Mouse (Mus musculus) C2C12 (cell line): ENCODE measurements around the gene Sgo1. TPM values are rescaled to one million over a fixed set of nuclear protein-coding genes. Genes with fewer than 3 reads are reported as not detected.
"Not testable (repeated sequence)": the region's sequence is repeated elsewhere in the genome, so short reads cannot be mapped to it uniquely, and the experiment has no call there.

Experiments used
- H3K27me3 ChIP-seq: one replicate; pipeline ENCODE4 v1.6.1; 2011; ENCODE audit not compliant: control insufficient read depth, insufficient read depth, insufficient read length
- H3K36me3 ChIP-seq: one replicate; pipeline ENCODE4 v1.6.1; 2011; ENCODE audit not compliant: control insufficient read depth, insufficient read depth
- H3K4me3 ChIP-seq: one replicate; pipeline ENCODE4 v1.5.1; 2011; ENCODE audit warnings: mild to moderate bottlenecking, control low read depth; ENCODE audit not compliant: poor library complexity, insufficient read depth, severe bottlenecking
- H3K79me2 ChIP-seq: one replicate; pipeline ENCODE4 v1.6.1; 2011; ENCODE audit not compliant: control insufficient read depth, insufficient read depth
- H3K79me3 ChIP-seq: one replicate; pipeline ENCODE4 v1.6.1; 2011; ENCODE audit warnings: low read depth, control low read depth
- H3ac ChIP-seq: one replicate; pipeline ENCODE3; 2011; ENCODE audit warnings: low read depth; ENCODE audit not compliant: control insufficient read depth, insufficient read length
- CEBPB ChIP-seq: IDR thresholded peaks from one replicate; pipeline ENCODE4 v1.6.1; 2011; ENCODE audit warnings: low read depth, mild to moderate bottlenecking, control low read depth, moderate library complexity
- CTCF ChIP-seq: IDR thresholded peaks from one replicate; pipeline ENCODE4 v1.5.1; 2011; ENCODE audit not compliant: control insufficient read depth, insufficient read depth, insufficient read length
- FOSL1 ChIP-seq: IDR thresholded peaks from one replicate; pipeline ENCODE4 v1.8.0; 2011; ENCODE audit warnings: mild to moderate bottlenecking, low read length; ENCODE audit not compliant: poor library complexity, insufficient read depth, severe bottlenecking
- MAX ChIP-seq: IDR thresholded peaks from one replicate; pipeline ENCODE4 v1.6.1; 2011; ENCODE audit warnings: mild to moderate bottlenecking, control low read depth
- MYOD1 ChIP-seq: IDR thresholded peaks from one replicate; pipeline ENCODE4 v1.6.1; 2011; ENCODE audit warnings: low read depth; ENCODE audit not compliant: control insufficient read depth, insufficient read length
- MYOG ChIP-seq: IDR thresholded peaks from one replicate; pipeline ENCODE4 v1.6.1; 2011; ENCODE audit not compliant: control insufficient read depth, insufficient read length; ENCODE audit errors: extremely low read depth
- USF1 ChIP-seq: IDR thresholded peaks from one replicate; pipeline ENCODE4 v1.6.1; 2011; ENCODE audit warnings: low read depth, mild to moderate bottlenecking, control low read depth, moderate library complexity
- polyA plus RNA-seq: library from polyadenylated mRNA; unstranded; fragments of >200 nt; fragmentation: generic; extraction: Trizol; gene quantifications from one replicate; pipeline ENCODE4 v1.2.1, GENCODE M21; 2012; ENCODE audit warnings: missing spikeins

Sgo1 gene
- polyA plus RNA-seq, 1 experiment: 7.1 TPM

GRCm38 (mm10) chr17:53664267-53664666 is 24.9 kb downstream of the Sgo1 start:
- H3K4me3 ChIP-seq: no peak overlapping the region
- no peak for TF ChIP-seq MYOG
- no peak for TF ChIP-seq CEBPB
- TF ChIP-seq USF1: no peak
- TF ChIP-seq MYOD1: no peak
- no peak for TF ChIP-seq MAX
- TF ChIP-seq FOSL1: no peak
- no peak for TF ChIP-seq CTCF
- H3K79me3 ChIP-seq: no peaks in the 10 kb centered on the region
- no peaks in the 10 kb centered on the region for H3K79me2 ChIP-seq
- H3K36me3 ChIP-seq: peaks cover 12% of the 10 kb centered on the region
- no peaks in the 10 kb centered on the region for H3K27me3 ChIP-seq
- H3ac ChIP-seq: no peak overlapping the region

- H3ac ChIP-seq: no peak overlapping the region
- H3K36me3 ChIP-seq: no peaks in the 10 kb centered on the region
- no peak overlapping the region for H3K4me3 ChIP-seq
- H3K79me2 ChIP-seq: no peaks in the 10 kb centered on the region
- no peaks in the 10 kb centered on the region for H3K79me3 ChIP-seq
- H3K27me3 ChIP-seq: no peaks in the 10 kb centered on the region
- TF ChIP-seq MYOG: no peak
- TF ChIP-seq MAX: no peak
- no peak for TF ChIP-seq CEBPB
- TF ChIP-seq FOSL1: no peak
- TF ChIP-seq MYOD1: no peak
- no peak for TF ChIP-seq USF1
- no peak for TF ChIP-seq CTCF
Measured at GRCm38 (mm10) chr17:53661056-53661840, 27.9 kb downstream of the Sgo1 start.

- Histone ChIP-seq H3K4me3 (no peak overlapping the region), H3K27me3 (no peaks in the 10 kb centered on the region), H3ac (no peak overlapping the region), H3K79me3 (no peaks in the 10 kb centered on the region), H3K36me3 (no peaks in the 10 kb centered on the region), H3K79me2 (no peaks in the 10 kb centered on the region)
- TF ChIP-seq FOSL1: no peak
Measured at GRCm38 (mm10) chr17:53659738-53660137, 29.4 kb downstream of the Sgo1 start.

- H3K79me2 ChIP-seq: no peaks in the 10 kb centered on the region
- no peaks in the 10 kb centered on the region for H3K79me3 ChIP-seq
- H3ac ChIP-seq: no peak overlapping the region
- no peak for TF ChIP-seq MYOG
- no peak for TF ChIP-seq FOSL1
- TF ChIP-seq MYOD1: no peak
- no peak for TF ChIP-seq MAX
- TF ChIP-seq USF1: no peak
- no peak for TF ChIP-seq CTCF
- TF ChIP-seq CEBPB: no peak
- H3K27me3 ChIP-seq: no peaks in the 10 kb centered on the region
- H3K36me3 ChIP-seq: peaks cover under 1% of the 10 kb centered on the region
- no peak overlapping the region for H3K4me3 ChIP-seq
Measured at GRCm38 (mm10) chr17:53659230-53659629, 29.9 kb downstream of the Sgo1 start.

- Histone ChIP-seq H3K27me3 (no peaks in the 10 kb centered on the region), H3K79me3 (no peaks in the 10 kb centered on the region), H3K4me3 (no peak overlapping the region), H3K36me3 (peaks cover 5% of the 10 kb centered on the region), H3ac (no peak overlapping the region), H3K79me2 (no peaks in the 10 kb centered on the region)
- TF ChIP-seq MYOD1 (no peak), CEBPB (no peak), MYOG (no peak), CTCF (no peak), FOSL1 (no peak), MAX (no peak), USF1 (no peak)
Measured at GRCm38 (mm10) chr17:53658668-53659067, 30.5 kb downstream of the Sgo1 start.

- H3K4me3 ChIP-seq, H3K79me3 ChIP-seq, H3K79me2 ChIP-seq, H3K36me3 ChIP-seq, H3ac ChIP-seq, H3K27me3 ChIP-seq: not testable (repeated sequence)
Measured at GRCm38 (mm10) chr17:53657391-53657790, 31.7 kb downstream of the Sgo1 start.
